Mouse (Mus musculus): ENCODE data around the gene Fbxl2.

Gene Fbxl2

DNA sequence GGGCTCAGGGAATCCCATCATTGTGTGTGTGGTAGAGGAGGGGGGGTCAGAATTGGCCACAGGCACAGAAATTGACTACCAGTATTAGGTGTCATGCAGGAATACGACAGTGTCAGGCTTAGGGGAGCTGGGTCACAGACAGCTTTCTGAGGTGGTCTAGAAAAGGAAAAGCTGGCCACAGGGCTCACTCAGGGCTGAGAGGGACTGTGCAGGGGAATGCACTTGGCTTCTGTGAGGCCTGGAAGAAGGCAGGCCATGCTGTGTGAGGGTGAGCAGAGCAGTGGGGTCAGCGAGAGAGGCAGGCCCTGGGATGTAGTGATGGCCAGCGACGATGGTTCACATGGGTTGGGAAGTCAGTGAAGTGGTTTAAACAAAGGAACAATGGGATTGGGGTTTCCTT lies 72.1 kb downstream of the Fbxl2 start:
- DNase-seq (ENCODE audit: low spot score in 2 of 2), result no peak

DNA sequence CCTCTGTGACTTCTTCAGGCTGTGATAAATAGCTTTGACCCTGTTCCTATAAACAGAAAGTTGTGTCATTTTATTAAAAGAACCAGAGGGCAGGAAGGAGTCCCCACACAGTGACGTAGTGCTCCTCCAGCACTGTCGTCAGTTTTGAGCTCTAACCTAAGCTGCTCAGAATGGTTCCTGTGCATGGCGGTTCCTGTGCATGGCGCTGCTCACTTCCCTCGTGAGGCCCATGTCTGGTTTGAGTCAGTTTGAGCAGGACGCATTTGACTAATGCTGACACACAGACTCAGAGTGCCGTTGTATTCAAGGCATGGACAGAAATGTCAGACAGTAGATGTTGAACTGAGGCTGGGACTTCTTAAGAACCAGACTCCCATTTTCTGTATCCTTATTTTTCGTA lies 74.4 kb downstream of the Fbxl2 start:
- DNase-seq (ENCODE audit: low spot score in 2 of 2), result no peak

DNA sequence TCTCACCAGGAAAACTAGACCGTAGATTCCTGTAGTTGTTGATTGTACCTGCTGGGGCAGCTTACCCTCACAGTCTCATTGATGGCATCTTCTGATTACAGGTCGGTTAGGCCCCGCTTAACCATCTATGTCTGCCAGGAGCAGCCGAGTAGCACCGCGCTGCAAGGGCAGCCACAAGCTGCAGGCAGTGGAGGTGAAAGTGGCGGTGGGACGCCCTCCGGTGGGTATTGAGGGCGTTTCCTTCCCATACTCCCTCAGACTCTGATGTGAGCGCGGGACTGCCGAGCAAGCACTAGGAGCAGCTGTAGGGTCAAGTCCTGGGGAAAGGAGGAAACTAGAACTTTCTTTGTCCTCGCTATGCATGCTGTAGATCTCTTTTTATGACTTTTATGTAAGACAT lies 76.0 kb downstream of the Fbxl2 start:
- DNase-seq (ENCODE audit: low spot score in 2 of 2), result no peak

DNA sequence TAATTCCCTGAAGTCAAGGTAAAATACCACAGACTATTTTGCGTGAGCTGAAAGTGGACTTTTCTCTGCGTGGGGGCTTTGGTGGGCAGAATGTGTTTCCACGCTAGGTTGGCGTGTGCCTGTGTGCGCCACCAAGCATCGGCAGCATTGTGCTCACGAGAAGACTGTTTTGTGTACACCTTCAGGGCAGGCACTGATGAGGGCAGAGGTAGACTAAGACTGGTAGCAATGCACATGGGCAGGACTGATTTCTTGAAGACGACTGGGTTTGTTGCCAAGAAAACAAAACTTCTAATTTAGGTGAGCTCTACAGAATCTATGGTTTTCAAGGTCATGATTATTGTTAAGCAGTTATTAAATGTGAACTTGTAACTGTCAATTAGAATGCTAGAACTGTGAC lies 76.6 kb downstream of the Fbxl2 start:
- DNase-seq (ENCODE audit: low spot score in 2 of 2), result no peak

DNA sequence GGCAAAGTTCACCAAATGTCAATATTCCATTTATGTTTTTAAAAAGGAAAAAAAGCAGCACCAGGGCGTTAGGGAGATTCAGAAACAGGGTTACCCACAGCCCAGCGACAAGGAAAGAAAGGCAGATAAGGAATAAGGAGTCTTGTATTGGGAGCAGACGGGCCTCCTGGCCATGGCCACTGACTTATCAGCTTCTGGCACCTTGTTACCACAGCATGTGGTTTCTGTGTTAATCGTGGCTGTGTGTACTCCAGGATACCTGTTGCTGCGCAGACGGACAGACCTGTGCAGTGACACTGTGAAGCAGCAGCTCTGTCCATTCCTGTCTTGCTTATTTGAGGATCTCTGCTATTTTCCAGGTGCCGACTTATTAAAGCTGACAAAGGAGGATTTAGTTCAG lies 77.0 kb downstream of the Fbxl2 start:
- no peak for DNase-seq (ENCODE audit: low spot score in 2 of 2)

DNA sequence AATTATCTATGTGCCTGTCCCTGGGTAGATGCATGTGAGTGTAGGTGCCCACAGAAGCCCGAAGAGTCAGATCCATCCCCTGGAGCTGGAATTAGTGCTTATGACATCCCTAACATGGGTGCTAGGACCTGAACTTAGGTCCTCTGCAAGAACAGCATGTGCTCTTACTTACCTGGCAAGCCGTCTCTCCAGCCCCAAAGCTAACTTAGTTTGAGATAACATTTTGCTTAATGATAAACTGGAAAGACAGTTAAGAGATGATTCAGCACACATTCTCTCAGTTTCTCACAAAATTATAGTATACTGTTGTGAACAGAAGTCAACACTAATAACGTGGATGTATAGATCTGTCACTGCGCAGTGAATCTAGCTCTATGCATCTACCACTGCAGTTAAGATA lies 79.2 kb downstream of the Fbxl2 start:
- no peak for DNase-seq (ENCODE audit: low spot score in 2 of 2)

DNA sequence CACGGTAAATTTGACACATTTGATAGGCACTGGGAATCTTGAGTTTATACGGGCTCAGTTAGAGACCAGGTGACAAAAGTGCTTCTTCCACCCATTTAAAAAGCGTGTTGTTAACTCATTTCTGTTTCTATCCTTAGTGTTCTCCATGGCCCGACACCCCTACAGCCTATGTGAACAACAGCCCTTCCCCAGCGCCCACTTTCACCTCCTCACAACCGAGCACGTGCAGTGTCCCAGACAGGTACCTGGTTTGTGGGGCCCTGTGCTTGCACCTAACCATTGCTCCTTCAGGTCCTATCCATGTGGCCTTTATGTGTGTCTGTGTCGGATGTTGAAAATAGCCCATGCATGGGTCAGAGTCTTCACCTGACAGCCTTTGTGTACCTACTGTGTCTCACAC lies 81.6 kb downstream of the Fbxl2 start:
- no peak for DNase-seq (ENCODE audit: low spot score in 2 of 2)

DNA sequence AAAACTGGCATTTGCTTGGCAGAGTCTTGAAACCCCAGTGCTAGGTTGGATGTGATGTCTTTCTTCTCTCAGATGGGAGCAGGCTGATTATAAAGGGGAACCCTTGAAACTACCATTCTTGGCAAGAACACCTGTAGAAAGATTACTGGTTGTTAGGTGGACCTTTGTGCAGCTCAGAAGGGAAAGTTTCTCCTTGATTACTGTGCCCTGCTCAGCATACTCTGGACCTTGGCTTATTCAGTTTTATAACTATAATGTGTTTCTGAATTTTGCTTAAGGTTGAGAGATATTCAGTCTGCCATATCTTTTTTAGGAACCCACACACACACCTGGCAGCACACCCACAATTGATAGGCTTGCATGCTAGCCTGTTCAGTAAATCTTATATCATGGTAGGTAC lies 82.3 kb downstream of the Fbxl2 start:
- DNase-seq (ENCODE audit: low spot score in 2 of 2), result no peak

DNA sequence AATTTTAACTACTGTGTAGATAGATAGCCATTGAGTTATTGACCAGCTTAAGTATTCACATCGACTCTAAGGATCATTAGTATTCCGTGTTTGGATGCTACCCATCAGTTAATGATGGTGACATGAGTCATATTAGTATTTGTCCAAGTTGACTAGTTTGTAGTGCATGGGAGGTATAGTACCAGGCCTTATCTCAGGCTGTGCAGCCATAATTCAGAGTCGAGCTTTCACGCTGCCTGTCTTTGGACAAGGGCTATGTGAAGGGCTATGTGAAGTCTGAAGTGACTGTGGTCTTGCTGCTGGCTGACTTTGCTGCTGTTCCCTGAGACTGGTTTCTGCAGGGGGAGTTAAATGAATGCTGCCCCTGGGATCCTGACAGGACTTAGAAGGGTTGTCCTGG lies 88.2 kb downstream of the Fbxl2 start:
- no peak for DNase-seq (ENCODE audit: low spot score in 2 of 2)

DNA sequence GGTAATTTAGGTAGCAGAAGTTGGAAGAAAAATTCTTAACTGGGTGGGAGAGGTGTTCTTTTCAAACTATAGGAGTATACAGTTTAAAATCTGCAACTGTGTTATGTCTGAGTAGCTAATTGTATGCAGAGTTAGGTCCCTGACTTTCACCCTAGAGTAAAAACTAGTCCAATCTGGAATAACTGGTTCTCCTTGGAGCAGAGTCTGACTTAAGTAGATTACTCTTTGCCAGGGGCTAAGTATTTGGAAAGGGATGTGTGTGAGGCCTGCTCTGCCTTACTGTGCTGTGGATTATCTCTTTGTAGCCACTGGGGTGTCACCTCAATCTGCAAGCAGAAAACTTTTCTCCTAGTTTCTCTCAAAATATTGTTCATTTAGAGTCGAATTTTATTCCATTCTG lies 98.8 kb downstream of the Fbxl2 start:
- DNase-seq (ENCODE audit: low spot score in 2 of 2), result no peak

DNA sequence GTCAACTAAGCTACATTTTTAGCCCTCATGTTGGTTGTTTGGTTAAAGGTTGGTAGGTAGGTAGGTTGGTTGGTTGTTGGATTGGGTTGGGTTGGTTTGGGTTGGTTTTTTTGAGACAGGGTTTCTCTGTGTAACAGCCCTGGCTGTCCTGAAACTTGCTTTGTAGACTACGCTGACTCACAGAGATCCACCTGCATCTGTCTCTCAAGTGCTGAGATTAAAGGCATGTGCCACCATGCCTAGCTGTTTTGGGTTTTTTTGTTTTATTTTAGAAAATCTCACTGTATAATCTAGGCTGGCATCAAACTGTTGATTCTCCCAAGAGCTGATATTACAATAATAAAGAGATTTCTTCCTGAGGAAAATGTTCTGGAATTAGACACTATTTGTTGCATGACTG lies 102.6 kb downstream of the Fbxl2 start:
- DNase-seq (ENCODE audit: low spot score in 2 of 2), result no peak

DNA sequence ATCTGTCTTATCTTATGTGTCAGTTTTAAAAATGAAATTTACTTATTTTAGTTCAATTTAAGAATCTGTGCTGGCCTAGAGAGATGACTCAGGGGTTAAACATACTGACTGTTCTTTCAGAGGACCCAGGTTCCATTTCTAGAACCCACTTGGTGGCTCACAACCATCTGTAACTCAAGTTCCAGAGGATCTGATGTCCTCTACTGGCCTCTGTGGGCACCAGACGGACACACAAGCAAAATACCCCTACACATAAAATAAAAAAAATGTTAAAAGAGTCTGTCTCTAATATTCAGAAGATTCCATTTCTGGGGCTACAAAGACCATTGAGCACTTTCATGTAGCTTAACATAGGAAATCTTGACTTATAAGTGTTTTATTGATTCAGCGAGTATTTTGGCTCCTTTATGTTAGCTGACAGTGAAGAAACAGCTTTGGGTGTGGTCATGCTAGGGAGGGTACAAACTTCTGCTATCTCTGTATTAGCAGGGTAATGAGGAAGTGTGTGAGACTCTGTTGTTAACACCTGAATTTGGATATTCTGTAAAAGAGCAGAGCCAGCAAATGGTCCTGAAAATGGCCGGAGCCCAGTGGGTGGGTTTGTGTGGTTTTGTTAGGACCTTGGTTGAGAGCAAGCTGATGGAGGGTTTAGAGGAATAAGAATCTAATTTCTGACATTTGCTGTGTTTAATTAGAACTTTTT lies 104.7 kb downstream of the Fbxl2 start:
- DNase-seq (ENCODE audit: low spot score in 2 of 2), result no peak

DNA sequence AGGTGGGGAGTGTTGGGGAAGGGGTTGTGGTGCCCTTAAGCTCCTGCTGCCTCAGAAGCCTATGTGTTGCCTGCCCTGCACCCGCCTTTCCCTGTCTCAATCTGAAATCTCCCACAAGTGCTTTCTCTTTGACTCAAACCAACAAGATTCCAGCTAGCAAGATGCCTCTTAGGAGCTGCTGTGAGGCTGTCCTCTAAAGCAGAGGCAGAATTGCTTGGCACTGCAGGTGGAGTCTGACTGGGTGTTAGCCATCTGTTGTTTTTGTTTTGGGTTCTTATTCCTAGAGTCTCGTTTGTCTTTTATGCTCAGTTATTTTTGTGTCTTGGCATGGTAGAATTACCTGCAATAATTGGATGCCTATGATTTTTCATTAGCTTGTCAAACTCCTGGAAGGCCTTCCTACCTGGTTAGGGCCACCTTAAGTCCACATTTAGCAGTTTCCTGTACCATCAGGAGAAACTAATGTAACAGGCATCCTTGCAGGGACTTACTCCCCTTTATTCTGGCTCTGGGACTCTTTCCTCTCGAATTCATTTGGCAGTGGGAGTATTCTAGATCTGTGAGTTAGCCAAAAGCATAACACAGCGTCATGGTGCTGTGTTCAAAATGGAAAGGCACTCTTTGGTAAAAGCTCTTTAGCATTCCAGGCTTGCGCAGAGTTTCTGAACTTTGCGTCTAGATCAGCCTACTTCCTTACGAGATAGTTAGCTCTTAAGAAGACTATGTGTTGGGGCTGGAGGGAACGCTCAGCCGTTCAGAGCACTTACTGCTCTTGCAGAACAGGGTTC lies 106.7 kb downstream of the Fbxl2 start:
- no peak for DNase-seq (ENCODE audit: low spot score in 2 of 2)

DNA sequence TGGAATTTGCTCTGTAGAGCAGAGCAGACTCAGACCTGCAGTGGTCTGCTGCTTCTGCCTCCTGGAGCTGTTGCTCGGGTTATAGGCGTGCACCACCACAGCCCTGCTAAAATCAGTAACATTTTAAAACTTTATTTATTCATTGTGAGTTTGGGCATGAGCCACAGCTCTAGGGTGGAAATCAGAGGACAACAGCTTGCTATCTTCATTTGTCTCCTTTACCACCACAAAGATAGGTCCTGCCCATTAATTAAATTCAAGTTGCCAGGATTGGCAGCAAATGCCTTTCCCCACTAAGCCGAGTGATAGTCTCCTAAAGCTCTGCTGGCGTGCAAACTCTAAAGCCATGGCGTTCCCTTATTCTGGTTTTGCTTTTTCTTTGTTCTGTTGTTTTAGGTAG lies 110.4 kb downstream of the Fbxl2 start:
- DNase-seq (ENCODE audit: low spot score in 2 of 2), result no peak

DNA sequence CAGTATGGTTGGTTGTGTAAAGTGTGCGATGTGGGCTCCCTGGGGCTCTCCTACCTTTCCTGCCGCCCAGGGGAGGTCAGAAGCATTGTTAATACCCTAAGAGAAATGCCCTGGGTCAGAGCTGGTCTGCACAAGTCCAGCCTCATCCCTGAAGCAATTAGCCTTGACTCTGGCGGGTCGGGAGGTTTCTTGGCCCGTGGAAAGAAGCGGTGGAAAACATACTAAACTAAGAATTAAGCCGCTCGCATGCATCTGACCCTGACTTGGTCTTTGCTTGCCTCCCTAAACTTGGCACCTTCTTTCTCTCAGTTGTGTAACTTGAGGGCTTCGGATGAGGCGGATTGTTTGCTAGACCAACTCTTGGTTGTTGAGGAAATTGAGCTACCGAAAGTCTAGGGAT lies 113.5 kb downstream of the Fbxl2 start:
- DNase-seq (ENCODE audit: low spot score in 2 of 2), result no peak

DNA sequence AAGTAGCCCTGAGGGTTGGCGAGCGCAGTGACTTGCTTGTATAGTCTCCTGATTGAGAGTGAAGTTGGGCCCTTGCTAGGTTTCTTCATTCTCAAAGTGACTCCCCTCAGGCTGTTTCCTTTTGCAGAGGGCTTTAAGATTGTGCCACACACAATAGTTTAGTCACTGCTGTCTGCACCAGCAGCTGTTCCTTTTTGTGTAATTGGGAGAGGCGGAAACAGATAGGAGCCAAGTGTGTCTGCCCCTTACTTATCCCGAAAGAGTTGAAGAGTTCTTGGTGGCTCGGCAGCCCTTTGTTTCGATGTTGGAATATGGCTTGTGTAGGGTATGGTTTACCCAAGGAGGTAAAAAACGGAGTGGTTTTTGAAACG lies 113.9 kb downstream of the Fbxl2 start:
- DNase-seq (ENCODE audit: low spot score in 2 of 2), result no peak

DNA sequence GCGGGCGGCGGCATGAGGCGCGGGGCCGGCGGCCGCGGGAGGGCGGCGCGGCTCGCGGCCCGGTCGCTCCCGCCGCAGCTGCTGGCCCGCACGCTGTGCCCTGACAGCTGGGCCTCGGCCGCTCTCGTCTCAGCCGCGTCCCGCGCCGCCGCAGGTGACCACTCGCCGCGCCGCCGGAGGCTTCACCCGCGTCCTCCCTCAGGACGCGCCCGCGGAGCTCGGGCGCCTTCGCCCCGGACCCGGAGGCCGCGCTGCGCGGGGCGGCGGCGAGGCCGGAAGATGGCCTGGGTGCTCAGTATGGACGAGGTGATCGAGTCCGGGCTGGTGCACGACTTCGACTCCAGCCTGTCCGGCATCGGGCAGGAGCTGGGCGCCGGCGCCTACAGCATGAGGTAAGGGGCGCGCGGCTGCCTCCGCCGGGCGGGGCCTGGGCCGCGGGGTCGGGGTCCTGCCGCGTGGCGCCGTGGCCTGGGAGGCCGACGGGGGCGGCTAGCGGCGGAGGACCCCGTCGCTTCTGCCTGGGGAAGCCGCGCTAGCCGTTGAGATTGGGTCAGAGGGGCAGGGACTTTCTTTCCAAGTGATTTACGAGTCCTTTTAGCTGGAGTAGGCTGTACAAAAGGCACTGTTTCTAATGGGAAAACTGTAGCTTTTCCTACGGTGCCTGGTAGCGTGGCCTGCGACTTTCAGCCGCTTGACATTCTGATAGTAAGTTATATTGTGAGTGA lies 114.5 kb downstream of the Fbxl2 start:
- no peak for DNase-seq (ENCODE audit: low spot score in 2 of 2)

DNA sequence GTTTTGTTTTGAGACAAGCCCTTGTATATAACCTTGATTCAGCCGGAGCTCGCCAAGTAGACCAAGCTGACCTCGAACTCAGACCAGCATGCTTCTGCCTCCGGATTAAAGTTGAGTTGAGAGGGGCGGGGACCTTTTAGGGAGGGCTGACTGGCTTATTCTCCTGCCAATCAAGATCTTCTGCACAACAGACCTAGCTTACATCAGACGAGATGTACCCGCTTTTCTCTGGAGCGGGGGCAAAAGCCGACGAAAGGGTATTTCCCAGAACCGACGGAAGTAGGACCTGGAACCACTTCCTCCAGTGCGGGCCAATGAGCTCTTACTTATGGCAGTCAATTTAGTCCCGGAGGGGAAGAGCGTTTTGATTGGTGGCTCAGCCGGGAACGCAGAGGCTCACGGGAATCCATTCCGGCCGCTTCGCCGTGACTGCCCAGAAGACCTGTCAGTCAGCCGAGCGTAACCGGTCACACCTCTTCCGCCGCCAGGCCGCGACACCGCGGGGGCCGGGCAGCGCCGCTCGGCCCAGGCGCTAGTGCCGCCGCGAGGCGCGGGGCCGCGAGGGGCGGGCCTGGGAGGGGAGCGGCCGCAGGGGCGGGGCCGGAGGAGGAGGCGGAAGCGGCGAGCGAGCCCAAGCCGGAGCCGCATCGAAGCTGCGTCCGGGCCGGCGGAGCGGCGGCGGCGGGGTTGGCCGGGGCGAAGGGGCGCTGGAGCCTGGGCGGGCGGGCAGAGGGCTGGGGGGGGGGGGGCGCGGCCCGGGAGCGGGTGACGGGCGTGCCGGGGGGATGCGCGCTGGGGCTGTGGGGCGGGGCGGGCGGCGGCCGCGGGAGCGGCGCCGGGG lies 115.2 kb downstream of the Fbxl2 start, which contains the start of gene Ubp1:
TSS of gene Ubp1 (plus strand) at position 401 of the 841 bp plus-strand sequence.
- DNase-seq (ENCODE audit: low spot score in 2 of 2), result peak; percentile 90 to 95

DNA sequence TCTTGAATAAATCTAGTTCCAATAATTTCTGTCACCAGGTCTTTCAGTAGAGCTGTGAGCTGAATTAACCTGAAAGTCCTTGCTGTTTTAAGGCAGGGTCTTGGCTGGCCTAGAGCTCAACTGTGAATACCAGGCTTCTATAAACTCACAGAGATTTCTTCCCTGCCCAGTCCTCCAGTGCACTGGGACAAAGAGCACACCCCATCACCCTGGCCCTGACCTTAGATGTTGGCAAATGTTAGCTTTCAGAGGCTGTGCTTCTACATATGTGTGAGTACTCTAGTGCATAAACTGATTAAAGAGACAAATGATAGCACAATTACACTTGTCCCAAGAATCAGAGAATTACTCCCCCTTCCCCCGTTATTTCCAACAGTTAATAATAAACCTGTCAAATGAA lies 116.3 kb downstream of the Fbxl2 start:
- DNase-seq (ENCODE audit: low spot score in 2 of 2), result no peak

DNA sequence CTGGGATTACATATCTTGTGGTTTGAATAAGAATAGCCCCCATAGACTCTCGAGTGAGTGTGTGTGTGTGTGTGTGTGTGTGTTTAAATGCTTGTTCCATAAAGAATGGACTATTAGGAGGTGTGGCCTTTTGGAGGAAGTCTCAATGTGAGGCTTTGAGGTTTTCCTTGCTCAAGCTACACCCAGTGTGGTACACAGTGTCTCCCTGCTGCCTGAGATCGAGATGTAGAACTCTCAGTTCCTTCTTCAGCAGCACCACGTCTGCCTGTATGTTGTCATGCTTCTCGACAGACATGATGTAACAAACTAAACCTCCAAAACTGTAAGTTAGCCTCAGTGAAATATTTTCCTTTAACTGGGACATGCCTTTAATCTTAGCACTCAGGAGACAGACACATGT lies 117.4 kb downstream of the Fbxl2 start:
- DNase-seq (ENCODE audit: low spot score in 2 of 2), result no peak

DNA sequence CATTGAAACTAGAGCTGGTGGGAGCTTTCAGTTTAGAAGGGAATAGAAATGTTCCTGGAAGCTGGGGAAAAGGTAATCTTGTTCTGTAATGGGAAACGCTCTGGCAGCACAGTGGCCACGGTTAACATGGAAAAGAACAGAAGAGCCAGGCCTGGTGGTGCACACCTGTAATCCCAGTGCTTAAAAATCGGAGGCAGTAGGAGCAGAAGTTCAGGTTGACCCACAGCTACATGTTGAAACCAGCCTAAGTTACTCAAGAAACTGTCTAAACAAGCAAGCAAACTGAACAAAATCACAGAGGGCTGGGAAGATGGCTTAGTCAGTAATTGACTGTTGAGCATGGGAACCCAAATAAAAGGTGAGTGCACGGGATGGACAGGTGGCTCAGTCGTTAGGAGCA lies 121.1 kb downstream of the Fbxl2 start:
- no peak for DNase-seq (ENCODE audit: low spot score in 2 of 2)

DNA sequence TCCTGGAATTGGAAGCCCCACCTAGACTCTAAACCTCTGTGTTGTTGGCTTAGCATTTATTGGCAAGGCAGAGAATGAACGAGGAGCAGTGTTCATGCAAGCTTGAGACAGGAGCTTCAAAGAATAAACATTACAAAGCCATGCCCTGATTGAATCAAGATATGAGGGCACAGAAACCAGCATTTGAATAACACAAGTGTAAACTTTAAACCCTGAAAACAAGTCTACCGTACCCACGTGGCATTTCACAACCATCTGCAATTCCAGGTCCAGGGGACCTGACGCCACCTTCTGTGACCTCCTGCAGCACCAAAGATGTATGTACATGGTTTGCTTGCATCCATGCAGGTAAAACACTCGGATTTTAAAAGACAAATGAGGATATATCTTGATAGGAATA lies 123.3 kb downstream of the Fbxl2 start:
- no peak for DNase-seq (ENCODE audit: low spot score in 2 of 2)
